Mouse (Mus musculus) neural tube, embryonic 14.5 days (tissue): ENCODE measurements around the gene Nr4a2. TPM values are rescaled to one million over a fixed set of nuclear protein-coding genes. Genes with fewer than 3 reads are reported as not detected.

ENCODE experiments used
- ATAC-seq: fragments of 200-750 bp; cut with Nextera tagmentation; 2 replicates; pipeline ENCODE4 v1.8.0; 2017; ENCODE audit warnings: low read depth, mild to moderate bottlenecking, moderate TSS enrichment, moderate library complexity
- H3K27ac ChIP-seq: fragments of 300-500 bp; sonication (generic); 2 replicates; pipeline ENCODE4 v1.5.1; 2014; ENCODE audit warnings: low read depth, mild to moderate bottlenecking, control low read depth, low read length, moderate library complexity, mixed read lengths
- H3K27me3 ChIP-seq: fragments of 300-500 bp; sonication (generic); 2 replicates; pipeline ENCODE4 v1.6.1; 2014; ENCODE audit warnings: low read length; ENCODE audit not compliant: control insufficient read depth, insufficient read depth
- H3K36me3 ChIP-seq: fragments of 300-500 bp; sonication (generic); 2 replicates; pipeline ENCODE4 v1.6.1; 2014; ENCODE audit warnings: low read length, mixed read lengths; ENCODE audit not compliant: control insufficient read depth, insufficient read depth
- H3K4me1 ChIP-seq: fragments of 300-500 bp; sonication (generic); 2 replicates; pipeline ENCODE4 v1.6.1; 2014; ENCODE audit warnings: low read length; ENCODE audit not compliant: control insufficient read depth, insufficient read depth
- H3K4me2 ChIP-seq: fragments of 300-500 bp; sonication (generic); 2 replicates; pipeline ENCODE4 v1.6.1; 2014; ENCODE audit warnings: mild to moderate bottlenecking, low read depth, low read length, control low read depth
- H3K4me3 ChIP-seq: fragments of 300-500 bp; sonication (generic); 2 replicates; pipeline ENCODE4 v1.5.1; 2014; ENCODE audit warnings: low read depth, low read length, control low read depth, mixed read lengths
- H3K9ac ChIP-seq: fragments of 300-500 bp; sonication (generic); replicated peaks from 2 replicates; pipeline ENCODE4 v1.6.1; 2014; ENCODE audit warnings: low read depth, mild to moderate bottlenecking, control low read depth, low read length, mixed read lengths
- H3K9me3 ChIP-seq: fragments of 300-500 bp; sonication (generic); 2 replicates; pipeline ENCODE4 v1.6.1; 2016; ENCODE audit warnings: low read length; ENCODE audit not compliant: control insufficient read depth
- WGBS: fragments of 180-500 bp; shearing (Covaris S2); extraction: QIAGEN DNeasy Blood & Tissue Kit; methylation state at CpG from one replicate; pipeline ENCODE4 v1.1.7; 2014; 5-methylcytosine and 5-hydroxymethylcytosine counted together
- polyA plus RNA-seq: library from polyadenylated mRNA; unstranded; fragments of >200 nt; fragmentation: Nextera tagmentation; extraction: Ambion mirVana; gene quantifications from 2 replicates; pipeline ENCODE4 v1.2.1, GENCODE M21; 2014

Gene Nr4a2
- 24.7 and 25.6 TPM in 2 replicates for polyA plus RNA-seq

- Histone ChIP-seq H3K4me3 (peak within 1 kb of the TSS; percentile 71), H3K9ac (peak within 1 kb of the TSS; percentile 80), H3K4me1 (no peaks in the 10 kb centered on the region; the same call in 1 of the 2 replicates), H3K9me3 (no peaks in the 10 kb centered on the region), H3K27me3 (peaks cover 8% of the 10 kb centered on the region), H3K27ac (peak within 1 kb of the TSS; percentile 6; the same call in 1 of the 2 replicates), H3K4me2 (peak within 1 kb of the TSS; percentile 99), H3K36me3 (no peaks in the 10 kb centered on the region)
- peak; percentile 91 for ATAC-seq
- WGBS = 9% methylated on average over 55 of the region's 69 CpGs
Measured at GRCm38 (mm10) chr2:57123991-57124840, at the start of gene Nr4a2. Nr4a2 (minus strand) TSS chr2:57124003.

DNA sequence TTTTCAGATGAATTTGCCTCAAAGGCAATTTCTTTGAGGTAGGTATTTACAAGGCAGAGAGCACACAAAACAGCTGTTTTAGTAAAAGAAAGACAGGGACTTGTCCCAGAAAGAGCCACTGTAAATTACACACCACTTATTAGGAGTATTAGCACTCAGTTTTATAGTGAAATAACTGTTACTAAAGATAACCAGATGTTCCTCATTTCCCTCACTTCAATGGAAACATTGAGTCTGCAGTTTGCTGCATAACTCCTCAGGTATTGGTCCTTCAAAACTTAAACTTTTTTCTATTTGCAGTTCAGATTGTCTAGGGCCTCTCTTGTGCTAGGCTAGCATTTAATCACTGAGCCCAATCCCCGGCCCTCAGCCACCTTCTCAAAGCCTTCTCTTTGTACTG is 41.6 kb upstream of the Nr4a2 start:
- H3K36me3 ChIP-seq = no peaks in the 10 kb centered on the region
- no peak for ATAC-seq
- WGBS = 79% methylated on average over 1 of the region's 1 CpGs
- H3K9me3 ChIP-seq = no peaks in the 10 kb centered on the region
- no peaks in the 10 kb centered on the region for H3K27me3 ChIP-seq
- H3K4me3 ChIP-seq = no peak overlapping the region
- H3K9ac ChIP-seq = no peak overlapping the region
- no peak overlapping the region for H3K4me2 ChIP-seq
- H3K4me1 ChIP-seq = no peaks in the 10 kb centered on the region
- no peak overlapping the region for H3K27ac ChIP-seq

GRCm38 (mm10) chr2:57156814-57157213 is 33.0 kb upstream of the Nr4a2 start:
- no peak for ATAC-seq
- WGBS = 85% methylated on average over 9 of the region's 9 CpGs
- no peak overlapping the region for H3K9ac ChIP-seq
- no peaks in the 10 kb centered on the region for H3K36me3 ChIP-seq
- no peak overlapping the region for H3K27ac ChIP-seq
- H3K4me3 ChIP-seq = no peak overlapping the region
- H3K9me3 ChIP-seq = no peaks in the 10 kb centered on the region
- H3K4me1 ChIP-seq = no peaks in the 10 kb centered on the region
- H3K4me2 ChIP-seq = no peak overlapping the region
- H3K27me3 ChIP-seq = no peaks in the 10 kb centered on the region

- Histone ChIP-seq H3K4me2 (no peak overlapping the region), H3K4me1 (no peaks in the 10 kb centered on the region), H3K9me3 (no peaks in the 10 kb centered on the region), H3K27ac (no peak overlapping the region), H3K9ac (no peak overlapping the region), H3K27me3 (no peaks in the 10 kb centered on the region), H3K4me3 (no peak overlapping the region), H3K36me3 (no peaks in the 10 kb centered on the region)
- no peak for ATAC-seq
- WGBS = 90% methylated on average over 4 of the region's 4 CpGs
Measured at GRCm38 (mm10) chr2:57149796-57150195, 26.0 kb upstream of the Nr4a2 start.

DNA sequence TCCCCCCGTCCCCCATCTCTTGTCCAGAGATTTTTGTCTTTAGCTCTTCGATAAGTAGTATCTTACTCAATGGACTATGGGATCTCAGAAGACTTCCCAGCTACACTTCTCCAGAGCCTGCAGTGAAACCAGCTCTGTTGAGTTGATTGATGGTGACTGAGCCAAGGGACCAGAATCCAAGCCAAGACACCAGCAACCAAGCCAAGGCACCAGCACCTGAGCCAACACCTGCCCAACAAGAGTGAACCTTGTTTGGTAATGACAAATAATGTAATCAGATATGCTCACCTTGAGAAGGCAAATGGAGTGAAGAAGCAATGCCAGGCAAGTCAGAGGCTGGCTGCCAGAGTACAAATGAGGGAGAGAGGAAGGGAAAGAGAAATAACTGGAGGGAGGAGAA is 24.4 kb upstream of the Nr4a2 start:
- Histone ChIP-seq H3K9ac (no peak overlapping the region), H3K36me3 (no peaks in the 10 kb centered on the region), H3K9me3 (no peaks in the 10 kb centered on the region), H3K27me3 (no peaks in the 10 kb centered on the region), H3K4me1 (no peaks in the 10 kb centered on the region), H3K4me3 (no peak overlapping the region), H3K4me2 (no peak overlapping the region), H3K27ac (no peak overlapping the region)
- WGBS = 88% methylated on average over 2 of the region's 2 CpGs
- ATAC-seq = no peak

DNA sequence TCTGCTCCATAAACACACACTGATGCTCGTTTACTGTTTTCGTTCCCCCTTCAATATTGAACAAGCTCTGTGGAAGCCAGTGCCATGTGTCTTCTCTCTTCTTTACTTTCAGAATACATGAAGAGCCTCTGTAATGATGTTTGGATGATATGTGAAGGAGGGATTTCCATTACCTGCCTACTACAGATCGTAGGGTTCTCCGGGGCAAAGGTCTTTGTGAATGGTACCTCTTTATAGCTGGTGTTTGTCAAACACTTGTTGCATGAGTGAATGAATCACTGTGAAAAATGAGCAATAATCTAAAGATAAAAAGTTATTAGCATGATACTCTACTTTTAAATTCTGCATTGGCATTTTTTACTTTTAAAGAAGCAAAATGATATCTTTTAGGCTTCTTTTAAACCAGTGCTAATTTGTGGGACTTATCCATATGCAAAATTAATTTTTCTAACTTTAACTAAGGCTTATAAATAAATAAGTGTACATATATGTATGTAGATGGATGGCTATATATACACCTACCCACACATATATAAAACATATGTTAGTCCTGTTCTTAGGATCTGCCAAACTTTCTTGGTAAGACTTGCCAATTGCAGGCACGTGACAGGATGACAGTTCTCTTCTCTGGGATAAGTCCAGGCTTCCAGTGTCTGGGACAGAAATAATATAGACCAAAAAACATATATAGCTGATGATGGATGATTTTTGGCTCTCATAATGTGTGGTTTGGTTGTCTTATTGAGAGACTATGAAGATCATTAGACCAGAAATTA is 22.0 kb upstream of the Nr4a2 start:
- ATAC-seq = no peak
- H3K4me2 ChIP-seq = no peak overlapping the region
- H3K4me3 ChIP-seq = no peak overlapping the region
- no peaks in the 10 kb centered on the region for H3K36me3 ChIP-seq
- no peaks in the 10 kb centered on the region for H3K4me1 ChIP-seq
- no peak overlapping the region for H3K27ac ChIP-seq
- H3K27me3 ChIP-seq = no peaks in the 10 kb centered on the region
- H3K9ac ChIP-seq = no peak overlapping the region
- H3K9me3 ChIP-seq = no peaks in the 10 kb centered on the region
- 91% methylated on average over 5 of the region's 5 CpGs for WGBS

- ATAC-seq = no peak
- no peaks in the 10 kb centered on the region for H3K4me1 ChIP-seq
- H3K27ac ChIP-seq = no peak overlapping the region
- no peak overlapping the region for H3K9ac ChIP-seq
- WGBS = 93% methylated on average over 6 of the region's 6 CpGs
- H3K4me2 ChIP-seq = no peak overlapping the region
- no peaks in the 10 kb centered on the region for H3K27me3 ChIP-seq
- H3K4me3 ChIP-seq = no peak overlapping the region
- no peaks in the 10 kb centered on the region for H3K36me3 ChIP-seq
- no peaks in the 10 kb centered on the region for H3K9me3 ChIP-seq
Measured at GRCm38 (mm10) chr2:57138594-57138993, 14.8 kb upstream of the Nr4a2 start.

GRCm38 (mm10) chr2:57127461-57127860 is 3.7 kb upstream of the Nr4a2 start:
- WGBS = 79% methylated on average over 4 of the region's 4 CpGs
- no peak overlapping the region for H3K4me3 ChIP-seq
- H3K27me3 ChIP-seq = peaks cover 8% of the 10 kb centered on the region
- no peaks in the 10 kb centered on the region for H3K36me3 ChIP-seq
- no peak for ATAC-seq
- H3K27ac ChIP-seq = no peak overlapping the region
- no peaks in the 10 kb centered on the region for H3K9me3 ChIP-seq
- H3K4me1 ChIP-seq = no peaks in the 10 kb centered on the region; the same call in 1 of the 2 replicates
- no peak overlapping the region for H3K4me2 ChIP-seq
- H3K9ac ChIP-seq = no peak overlapping the region

DNA sequence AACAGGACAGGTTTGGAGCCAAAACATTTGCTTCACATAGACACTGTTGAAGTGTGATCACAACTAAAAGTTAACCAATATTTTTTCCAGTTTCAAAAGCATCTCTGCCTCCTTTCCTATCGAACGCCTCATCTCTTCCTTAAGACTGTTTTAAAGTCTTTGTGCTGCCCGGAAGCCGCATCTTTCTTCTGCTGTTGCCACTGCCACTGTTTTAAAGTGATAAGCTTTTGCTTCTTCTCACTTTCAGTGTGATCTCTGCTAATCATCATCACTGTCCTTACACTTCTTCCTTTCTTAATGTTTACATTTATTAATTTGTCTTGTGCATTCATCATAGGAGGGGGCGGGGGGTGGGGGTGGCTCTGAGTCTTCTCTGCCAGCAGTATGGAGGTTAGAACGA is 2.1 kb upstream of the Nr4a2 start:
- H3K4me3 ChIP-seq = no peak overlapping the region
- H3K27me3 ChIP-seq = peaks cover 8% of the 10 kb centered on the region
- H3K9me3 ChIP-seq = no peaks in the 10 kb centered on the region
- no peaks in the 10 kb centered on the region; the same call in 1 of the 2 replicates for H3K4me1 ChIP-seq
- no peak overlapping the region for H3K27ac ChIP-seq
- H3K36me3 ChIP-seq = no peaks in the 10 kb centered on the region
- no peak overlapping the region for H3K4me2 ChIP-seq
- no peak for ATAC-seq
- H3K9ac ChIP-seq = no peak overlapping the region
- whole genome bisulfite sequencing = 79% methylated on average over 6 of the region's 6 CpGs
